Mouse (Mus musculus) C2C12 (cell line): Measurements from ENCODE around the gene Ccdc57.

Experiments used
- CTCF ChIP-seq: IDR thresholded peaks from one replicate; pipeline ENCODE4 v1.5.1; 2011; ENCODE audit not compliant: control insufficient read depth, insufficient read depth, insufficient read length
- MYOD1 ChIP-seq: IDR thresholded peaks from one replicate; pipeline ENCODE4 v1.6.1; 2011; ENCODE audit warnings: low read depth; ENCODE audit not compliant: control insufficient read depth, insufficient read length

GRCm38 (mm10) chr11:120871521-120871920 lies 61.2 kb downstream of the Ccdc57 start:
- TF ChIP-seq CTCF (no peak), MYOD1 (no peak)
